Mouse (Mus musculus) lung, postnatal 0 days (tissue): Measurements from ENCODE around the gene Rab11fip3. TPM values are rescaled to one million over a fixed set of nuclear protein-coding genes. Genes with fewer than 3 reads are reported as not detected.
A peak's percentile ranks its signal among the peaks of the same experiment; 100 is the strongest.
"Not testable (repeated sequence)": the region's sequence is repeated elsewhere in the genome, so short reads cannot be mapped to it uniquely, and the experiment has no call there.

ENCODE experiments used
- ATAC-seq: fragments of 200-750 bp; cut with Nextera tagmentation; 2 replicates; pipeline ENCODE4 v1.8.0; 2017; ENCODE audit warnings: moderate library complexity
- DNase-seq: peaks from one replicate; pipeline ENCODE4 v3.0.0-alpha.2; 2016; ENCODE audit warnings: low spot score
- H3K27ac ChIP-seq: fragments of 300-500 bp; sonication (generic); 2 replicates; pipeline ENCODE4 v1.5.1; 2014; ENCODE audit warnings: antibody characterized with exemption, mild to moderate bottlenecking, low read length, mixed read lengths
- H3K27me3 ChIP-seq: fragments of 300-500 bp; sonication (generic); replicated peaks from 2 replicates; pipeline ENCODE4 v1.6.1; 2014; ENCODE audit warnings: low read length, mixed read lengths; ENCODE audit not compliant: insufficient read depth
- H3K36me3 ChIP-seq: fragments of 300-500 bp; sonication (generic); 2 replicates; pipeline ENCODE4 v1.6.1; 2014; ENCODE audit warnings: low read length, mixed read lengths; ENCODE audit not compliant: insufficient read depth
- H3K4me1 ChIP-seq: fragments of 300-500 bp; sonication (generic); 2 replicates; pipeline ENCODE4 v1.6.1; 2014; ENCODE audit warnings: antibody characterized with exemption, low read depth, low read length, mixed read lengths; ENCODE audit not compliant: insufficient read depth
- H3K4me2 ChIP-seq: fragments of 300-500 bp; sonication (generic); replicated peaks from 2 replicates; pipeline ENCODE4 v1.6.1; 2014; ENCODE audit warnings: low read depth, mild to moderate bottlenecking, low read length, moderate library complexity, mixed read lengths
- H3K4me3 ChIP-seq: fragments of 300-500 bp; sonication (generic); 2 replicates; pipeline ENCODE4 v1.5.1; 2014; ENCODE audit warnings: low read depth, low read length
- H3K9ac ChIP-seq: fragments of 300-500 bp; sonication (generic); replicated peaks from 2 replicates; pipeline ENCODE4 v1.6.1; 2014; ENCODE audit warnings: low read depth, mild to moderate bottlenecking
- H3K9me3 ChIP-seq: fragments of 300-500 bp; sonication (generic); 2 replicates; pipeline ENCODE4 v1.6.1; 2016; ENCODE audit warnings: low read length, mixed read lengths
- CTCF ChIP-seq: IDR thresholded peaks from 2 replicates; pipeline ENCODE4 v1.5.1; 2016; ENCODE audit warnings: antibody characterized with exemption, mild to moderate bottlenecking
- EP300 ChIP-seq: IDR thresholded peaks from 2 replicates; pipeline ENCODE4 v1.6.1; 2016; ENCODE audit warnings: antibody characterized with exemption, mild to moderate bottlenecking, control low read depth
- WGBS: fragments of 180-500 bp; shearing (Covaris S2); extraction: QIAGEN DNeasy Blood & Tissue Kit; methylation state at CpG from one replicate; pipeline ENCODE4 v1.1.7; 2014; 5-methylcytosine and 5-hydroxymethylcytosine counted together
- polyA plus RNA-seq: library from polyadenylated mRNA; unstranded; fragments of >200 nt; fragmentation: Nextera tagmentation; extraction: Ambion mirVana; gene quantifications from 2 replicates; pipeline ENCODE4 v1.2.1, GENCODE M21; 2015

Rab11fip3 gene
- polyA plus RNA-seq, 1 experiment from 2014 or later: 7.2 TPM

GRCm38 (mm10) chr17:26045285-26045684, 24.1 kb downstream of the Rab11fip3 start:
- TF ChIP-seq EP300 (no peak), CTCF (no peak)
- WGBS: 20% methylated on average over 4 of the region's 4 CpGs
- ATAC-seq (peak; percentile 34; the same call in 1 of the 2 replicates), DNase-seq (peak; percentile 68)
- no peaks in the 10 kb centered on the region for H3K9me3 ChIP-seq
- H3K4me3 ChIP-seq: no peak overlapping the region
- no peak overlapping the region for H3K4me2 ChIP-seq
- 0 out of 2 replicates have a peak overlapping the region, but pooled peaks have one; percentile 2 for H3K27ac ChIP-seq
- H3K27me3 ChIP-seq: no peaks in the 10 kb centered on the region
- H3K36me3 ChIP-seq: no peaks in the 10 kb centered on the region
- H3K9ac ChIP-seq: no peak overlapping the region
- peaks cover 10% of the 10 kb centered on the region; the same call in 1 of the 2 replicates for H3K4me1 ChIP-seq

GRCm38 (mm10) chr17:26043249-26043636, 26.1 kb downstream of the Rab11fip3 start:
- no peaks in the 10 kb centered on the region for H3K36me3 ChIP-seq
- ATAC-seq (peak; percentile 65), DNase-seq (peak; percentile 58)
- H3K4me2 ChIP-seq: no peak overlapping the region
- H3K4me3 ChIP-seq: no peak overlapping the region
- WGBS: 27% methylated on average over 5 of the region's 5 CpGs
- no peak overlapping the region for H3K9ac ChIP-seq
- H3K27ac ChIP-seq: peak overlapping the region; percentile 32; the same call in 1 of the 2 replicates
- H3K27me3 ChIP-seq: no peaks in the 10 kb centered on the region
- H3K4me1 ChIP-seq: peaks cover 10% of the 10 kb centered on the region; the same call in 1 of the 2 replicates
- TF ChIP-seq CTCF (peak; percentile 43), EP300 (no peak)
- no peaks in the 10 kb centered on the region for H3K9me3 ChIP-seq

- 80% methylated on average over 12 of the region's 13 CpGs for WGBS
- ATAC-seq (no peak), DNase-seq (no peak)
- TF ChIP-seq CTCF (no peak), EP300 (no peak)
- H3K27me3 ChIP-seq: no peaks in the 10 kb centered on the region
- H3K4me3 ChIP-seq: no peak overlapping the region
- H3K4me2 ChIP-seq: no peak overlapping the region
- H3K36me3 ChIP-seq: no peaks in the 10 kb centered on the region
- H3K4me1 ChIP-seq: peaks cover 10% of the 10 kb centered on the region; the same call in 1 of the 2 replicates
- no peaks in the 10 kb centered on the region for H3K9me3 ChIP-seq
- peak overlapping the region; percentile 32; the same call in 1 of the 2 replicates for H3K27ac ChIP-seq
- no peak overlapping the region for H3K9ac ChIP-seq
Observed at GRCm38 (mm10) chr17:26042599-26043248, 26.6 kb downstream of the Rab11fip3 start.

- Histone ChIP-seq H3K4me1 (peaks cover 10% of the 10 kb centered on the region; the same call in 1 of the 2 replicates), H3K4me3 (no peak overlapping the region), H3K9ac (no peak overlapping the region), H3K9me3 (no peaks in the 10 kb centered on the region), H3K27ac (no peak overlapping the region), H3K4me2 (no peak overlapping the region), H3K27me3 (no peaks in the 10 kb centered on the region), H3K36me3 (no peaks in the 10 kb centered on the region)
- ATAC-seq: peak; percentile 67
- TF ChIP-seq EP300: no peak
- TF ChIP-seq CTCF: peak; percentile 86
- peak; percentile 86 for DNase-seq
- 41% methylated on average over 9 of the region's 9 CpGs for WGBS
Observed at GRCm38 (mm10) chr17:26041111-26041802, 28.1 kb downstream of the Rab11fip3 start.

- H3K36me3 ChIP-seq, H3K27me3 ChIP-seq, DNase-seq, H3K4me3 ChIP-seq, H3K27ac ChIP-seq, H3K4me2 ChIP-seq, H3K9ac ChIP-seq, H3K9me3 ChIP-seq: not testable (repeated sequence)
- 0 out of 2 replicates have a peak, but pooled peaks have one; percentile 18 for ATAC-seq
- WGBS: 78% methylated on average over 8 of the region's 8 CpGs
- H3K4me1 ChIP-seq: peaks cover 10% of the 10 kb centered on the region; the same call in 1 of the 2 replicates
Observed at GRCm38 (mm10) chr17:26040711-26041110, 28.6 kb downstream of the Rab11fip3 start.

- Histone ChIP-seq H3K9ac (no peak overlapping the region), H3K27me3 (no peaks in the 10 kb centered on the region), H3K4me2 (no peak overlapping the region), H3K4me1 (no peaks in the 10 kb centered on the region), H3K36me3 (no peaks in the 10 kb centered on the region), H3K4me3 (no peak overlapping the region), H3K9me3 (no peaks in the 10 kb centered on the region), H3K27ac (no peak overlapping the region)
- 79% methylated on average over 6 of the region's 6 CpGs for WGBS
- TF ChIP-seq CTCF: no peak
- TF ChIP-seq EP300: no peak
- no peak for ATAC-seq
- no peak for DNase-seq
Observed at GRCm38 (mm10) chr17:26032037-26032436, 37.3 kb downstream of the Rab11fip3 start.
